Mouse (Mus musculus): Measurements from ENCODE around the gene Gps2. TPM values are rescaled to one million over a fixed set of nuclear protein-coding genes. Genes with fewer than 3 reads are reported as not detected.

The Gps2 gene
- polyA plus RNA-seq (2012; rRNA removed) = 71.0 and 88.1 TPM in 2 replicates

GRCm38 (mm10) chr11:69913554-69914371 lies at the start of gene Gps2:
Gene Gps2, plus strand, starts transcription at chr11:69913888.

GRCm38 (mm10) chr11:69877878-69878277 lies 35.8 kb upstream of the Gps2 start, which contains the start of gene Tmem95:
Gene Tmem95, minus strand, starts transcription at chr11:69878018.

GRCm38 (mm10) chr11:69880853-69881603 lies 32.7 kb upstream of the Gps2 start, which contains the start of gene Kctd11:
Gene Kctd11, minus strand, starts transcription at chr11:69881406.

GRCm38 (mm10) chr11:69895291-69895690 lies 18.4 kb upstream of the Gps2 start, which contains the start of gene Acap1:
Gene Acap1, minus strand, starts transcription at chr11:69895539.

GRCm38 (mm10) chr11:69900471-69901405 lies 12.9 kb upstream of the Gps2 start, which contains the start of the genes 2810408A11Rik and Neurl4:
Gene 2810408A11Rik, minus strand, starts transcription at chr11:69900987.
Gene Neurl4, plus strand, starts transcription at chr11:69901072.

GRCm38 (mm10) chr11:69921114-69922011 lies 7.7 kb downstream of the Gps2 start, which contains the start of gene Eif5a:
Gene Eif5a, minus strand, starts transcription at chr11:69921958.

GRCm38 (mm10) chr11:69935137-69935879 lies 21.6 kb downstream of the Gps2 start, which contains the start of gene Ybx2:
Gene Ybx2, plus strand, starts transcription at chr11:69935796.

GRCm38 (mm10) chr11:69948066-69948762 lies 34.5 kb downstream of the Gps2 start, which contains the start of gene Slc2a4:
Gene Slc2a4, minus strand, starts transcription at chr11:69948188.

GRCm38 (mm10) chr11:69964650-69965270 lies 51.1 kb downstream of the Gps2 start, which contains the start of gene Cldn7:
Gene Cldn7, plus strand, starts transcription at chr11:69964779.

Other genes with a start within 250 kb of the Gps2 start
- 4.7 and 9.4 TPM in 2 replicates for gene Cd68, start 247.7 kb upstream of the Gps2 start, polyA plus RNA-seq (2012; rRNA removed)
- gene Eif4a1, start 241.5 kb upstream of the Gps2 start, polyA plus RNA-seq (2012; rRNA removed) = 1,301 and 1,419 TPM in 2 replicates
- gene Senp3, start 231.8 kb upstream of the Gps2 start, polyA plus RNA-seq (2012; rRNA removed) = 92.5 and 186 TPM in 2 replicates
- 0.29 and 0.97 TPM in 2 replicates for gene Tnfsf13, start 228.1 kb upstream of the Gps2 start, polyA plus RNA-seq (2012; rRNA removed)
- 4.4 and 4.9 TPM in 2 replicates for gene Tnfsf12, start 218.0 kb upstream of the Gps2 start, polyA plus RNA-seq (2012; rRNA removed)
- 1.7 and 2.3 TPM in 2 replicates for gene Tnfsfm13, start 217.8 kb upstream of the Gps2 start, polyA plus RNA-seq (2012; rRNA removed)
- gene Polr2a, start 155.3 kb upstream of the Gps2 start, polyA plus RNA-seq (2012; rRNA removed) = 48.6 and 79.6 TPM in 2 replicates
- gene Slc35g3, start 151.9 kb upstream of the Gps2 start, polyA plus RNA-seq (2012; rRNA removed) = 0.16 and 0.30 TPM in 2 replicates
- gene Zbtb4, start 148.0 kb upstream of the Gps2 start, polyA plus RNA-seq (2012; rRNA removed) = 4.7 and 5.0 TPM in 2 replicates
- 1.7 and 15.7 TPM in 2 replicates for gene Chrnb1, start 117.9 kb upstream of the Gps2 start, polyA plus RNA-seq (2012; rRNA removed)
- gene Fgf11, start 112.0 kb upstream of the Gps2 start, polyA plus RNA-seq (2012; rRNA removed) = 4.7 and 7.5 TPM in 2 replicates
- 0.19 and 0.27 TPM in 2 replicates for gene Tmem102, start 108.3 kb upstream of the Gps2 start, polyA plus RNA-seq (2012; rRNA removed)
- not detected in 2 replicates for gene Gm39566, start 98.6 kb upstream of the Gps2 start, polyA plus RNA-seq (2012; rRNA removed)
- not detected in 2 replicates for gene Spem2, start 95.4 kb upstream of the Gps2 start, polyA plus RNA-seq (2012; rRNA removed)
- gene Spem1, start 91.7 kb upstream of the Gps2 start, polyA plus RNA-seq (2012; rRNA removed) = 0.80 and 0.86 TPM in 2 replicates
- 70.3 and 84.9 TPM in 2 replicates for gene Nlgn2, start 76.1 kb upstream of the Gps2 start, polyA plus RNA-seq (2012; rRNA removed)
- gene Tmem256, start 75.4 kb upstream of the Gps2 start, polyA plus RNA-seq (2012; rRNA removed) = 137 and 187 TPM in 2 replicates
- 60.2 and 99.9 TPM in 2 replicates for gene Plscr3, start 67.5 kb upstream of the Gps2 start, polyA plus RNA-seq (2012; rRNA removed)
- gene Tnk1, start 55.2 kb upstream of the Gps2 start, polyA plus RNA-seq (2012; rRNA removed) = 0.25 and 0.65 TPM in 2 replicates
- not detected in 2 replicates for gene Tmem95, start 35.9 kb upstream of the Gps2 start, polyA plus RNA-seq (2012; rRNA removed)
- gene Kctd11, start 32.5 kb upstream of the Gps2 start, polyA plus RNA-seq (2012; rRNA removed) = 2.3 and 2.9 TPM in 2 replicates
- 2.0 and 2.4 TPM in 2 replicates for gene Acap1, start 18.3 kb upstream of the Gps2 start, polyA plus RNA-seq (2012; rRNA removed)
- 10.4 and 14.1 TPM in 2 replicates for gene 2810408A11Rik, start 12.9 kb upstream of the Gps2 start, polyA plus RNA-seq (2012; rRNA removed)
- 86.7 and 121 TPM in 2 replicates for gene Neurl4, start 12.8 kb upstream of the Gps2 start, polyA plus RNA-seq (2012; rRNA removed)
- 1,164 and 1,181 TPM in 2 replicates for gene Eif5a, start 8.1 kb downstream of the Gps2 start, polyA plus RNA-seq (2012; rRNA removed)
- gene Ybx2, start 21.9 kb downstream of the Gps2 start, polyA plus RNA-seq (2012; rRNA removed) = 23.1 and 36.5 TPM in 2 replicates
- gene Slc2a4, start 34.3 kb downstream of the Gps2 start, polyA plus RNA-seq (2012; rRNA removed) = 10.3 and 24.4 TPM in 2 replicates
- 2.3 and 5.7 TPM in 2 replicates for gene Cldn7, start 50.9 kb downstream of the Gps2 start, polyA plus RNA-seq (2012; rRNA removed)
- 88.4 and 139 TPM in 2 replicates for gene Ctdnep1, start 67.3 kb downstream of the Gps2 start, polyA plus RNA-seq (2012; rRNA removed)
- gene Elp5, start 68.6 kb downstream of the Gps2 start, polyA plus RNA-seq (2012; rRNA removed) = 112 and 147 TPM in 2 replicates
- gene Gabarap, start 77.3 kb downstream of the Gps2 start, polyA plus RNA-seq (2012; rRNA removed) = 303 and 380 TPM in 2 replicates
- gene Phf23, start 81.9 kb downstream of the Gps2 start, polyA plus RNA-seq (2012; rRNA removed) = 66.5 and 98.1 TPM in 2 replicates
- gene Dvl2, start 86.7 kb downstream of the Gps2 start, polyA plus RNA-seq (2012; rRNA removed) = 32.7 and 40.0 TPM in 2 replicates
- 32.6 and 38.6 TPM in 2 replicates for gene Acadvl, start 101.5 kb downstream of the Gps2 start, polyA plus RNA-seq (2012; rRNA removed)
- gene Dlg4, start 103.1 kb downstream of the Gps2 start, polyA plus RNA-seq (2012; rRNA removed) = 71.2 and 101 TPM in 2 replicates
- gene Asgr1, start 140.2 kb downstream of the Gps2 start, polyA plus RNA-seq (2012; rRNA removed) = 1.4 TPM in 2 replicates
- gene Asgr2, start 178.8 kb downstream of the Gps2 start, polyA plus RNA-seq (2012; rRNA removed) = 0.49 and 0.56 TPM in 2 replicates
- gene Mgl2, start 216.4 kb downstream of the Gps2 start, polyA plus RNA-seq (2012; rRNA removed) = 0.19 and 0.31 TPM in 2 replicates
- 0.40 and 2.1 TPM in 2 replicates for gene Clec10a, start 242.3 kb downstream of the Gps2 start, polyA plus RNA-seq (2012; rRNA removed)

Data from central nervous system, embryonic 11.5 days (tissue).